Mouse (Mus musculus) adrenal gland, postnatal 10 days (tissue): ENCODE data around the gene Scarb2. TPM values are rescaled to one million over a fixed set of nuclear protein-coding genes. Genes with fewer than 3 reads are reported as not detected.

Experiments
- DNase-seq: peaks from one replicate; pipeline ENCODE4 v3.0.0; 2021; ENCODE audit warnings: mixed read lengths
- total RNA-seq, 2 experiments: library from RNA; stranded (reverse); gene quantifications; 2 replicates each; pipeline ENCODE4 v1.2.3; 2021

Gene Scarb2
- total RNA-seq, 2 experiments from 2014 or later: 79.6 to 80.6 TPM

- peak; percentile 62 for DNase-seq
Observed at GRCm38 (mm10) chr5:92493423-92493822, 13.2 kb downstream of the Scarb2 start.

DNA sequence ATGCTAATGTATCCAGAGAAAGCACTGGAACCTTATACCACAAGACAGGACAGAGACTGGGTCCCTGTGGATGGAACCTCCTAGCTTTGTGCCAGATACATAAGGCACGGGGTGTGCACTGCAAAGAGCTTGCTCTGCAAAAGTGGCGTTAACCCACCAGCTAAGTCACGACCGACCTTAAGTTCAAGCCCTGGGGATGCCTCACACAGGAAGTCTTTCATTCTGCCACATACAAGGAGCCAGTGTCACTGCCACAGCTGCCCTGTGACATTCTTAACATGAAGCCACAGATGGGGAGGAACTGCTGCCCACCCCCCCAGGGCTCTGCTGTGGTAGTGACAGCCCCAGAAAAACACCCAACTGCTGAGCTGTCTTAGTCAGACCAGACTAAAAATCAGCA, 15.9 kb downstream of the Scarb2 start:
- no peak for DNase-seq

- no peak for DNase-seq
Observed at GRCm38 (mm10) chr5:92490304-92490703, 16.3 kb downstream of the Scarb2 start.

GRCm38 (mm10) chr5:92489503-92489902, 17.1 kb downstream of the Scarb2 start:
- peak; percentile 56 for DNase-seq

DNA sequence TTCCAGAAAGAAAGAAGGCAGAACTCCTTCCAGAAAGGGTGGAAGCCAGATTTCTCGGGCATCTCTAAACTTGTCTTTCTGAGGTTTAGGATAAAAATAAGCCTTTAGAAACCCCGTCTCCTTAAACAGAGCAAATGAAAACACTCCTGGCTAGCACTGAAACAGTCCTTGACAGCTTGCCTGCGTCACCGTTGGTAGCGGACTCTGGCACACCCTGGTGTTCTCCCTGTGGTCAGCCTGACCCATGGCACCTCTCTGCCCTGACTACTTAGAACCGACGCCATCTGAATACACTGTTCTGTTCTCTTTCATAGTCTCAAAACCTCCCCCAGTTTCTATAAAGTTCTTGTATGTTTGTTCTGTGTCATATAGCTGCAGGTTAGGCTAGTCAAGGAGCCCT, 17.7 kb downstream of the Scarb2 start:
- DNase-seq: peak; percentile 70

DNA sequence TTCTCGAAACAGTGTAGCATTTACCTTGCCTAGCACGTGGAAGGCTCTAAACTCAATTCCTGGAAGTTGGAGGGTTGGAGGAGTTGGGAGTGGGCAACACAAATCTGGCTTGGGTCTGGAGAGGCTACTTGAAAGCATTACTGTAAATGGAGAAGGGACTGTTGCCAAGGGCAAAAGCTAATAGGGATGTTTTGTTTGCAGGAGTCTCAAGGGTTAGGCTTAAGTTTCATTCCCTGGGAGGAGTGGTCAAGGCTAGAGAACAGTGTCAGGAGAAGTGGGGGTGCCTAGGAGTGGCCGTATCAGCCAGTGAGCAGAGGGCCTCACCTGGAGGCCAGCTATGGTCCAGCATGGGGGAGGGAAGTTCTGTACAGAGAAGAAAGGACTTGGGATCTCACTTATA, 18.2 kb downstream of the Scarb2 start:
- DNase-seq: no peak

DNA sequence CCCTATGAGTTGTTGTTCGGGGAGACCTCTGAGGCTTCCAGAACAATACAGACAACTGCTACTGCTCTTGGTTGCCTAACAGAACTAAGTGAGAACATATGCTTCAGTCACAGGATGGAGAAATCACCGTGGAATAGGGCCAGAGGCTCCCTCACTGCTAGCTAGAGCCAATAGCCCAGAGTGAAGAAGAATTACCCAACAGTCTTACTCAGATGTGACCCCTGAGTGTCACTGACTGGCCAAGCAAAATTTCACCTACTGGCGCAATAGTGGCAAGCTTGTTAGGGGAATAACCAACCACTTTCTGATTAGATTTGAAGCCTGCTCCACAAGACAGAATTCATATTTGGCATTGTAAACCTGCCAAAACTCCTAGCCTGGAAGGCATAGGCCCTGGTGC, 19.9 kb downstream of the Scarb2 start:
- peak; percentile 64 for DNase-seq

DNA sequence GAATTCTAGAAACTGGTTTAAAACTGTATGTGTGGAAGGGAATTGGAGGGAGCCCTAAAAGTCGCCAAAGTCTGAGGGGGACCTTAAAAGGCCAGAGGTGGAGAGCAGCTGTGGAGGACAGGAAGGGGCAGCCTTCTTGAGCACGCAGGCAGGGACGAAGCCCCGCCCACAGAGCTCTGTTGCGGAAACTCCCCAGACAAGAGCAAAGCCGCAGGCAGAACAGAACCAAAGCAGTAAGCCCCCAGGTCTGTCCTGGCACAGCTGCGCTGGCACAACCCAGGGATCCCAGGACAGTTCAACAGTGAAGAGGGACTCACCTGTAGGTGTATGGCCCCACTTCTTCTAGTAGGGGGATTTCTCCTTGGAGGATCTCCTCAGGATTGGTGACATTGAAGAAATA, 21.8 kb downstream of the Scarb2 start:
- DNase-seq: no peak

DNA sequence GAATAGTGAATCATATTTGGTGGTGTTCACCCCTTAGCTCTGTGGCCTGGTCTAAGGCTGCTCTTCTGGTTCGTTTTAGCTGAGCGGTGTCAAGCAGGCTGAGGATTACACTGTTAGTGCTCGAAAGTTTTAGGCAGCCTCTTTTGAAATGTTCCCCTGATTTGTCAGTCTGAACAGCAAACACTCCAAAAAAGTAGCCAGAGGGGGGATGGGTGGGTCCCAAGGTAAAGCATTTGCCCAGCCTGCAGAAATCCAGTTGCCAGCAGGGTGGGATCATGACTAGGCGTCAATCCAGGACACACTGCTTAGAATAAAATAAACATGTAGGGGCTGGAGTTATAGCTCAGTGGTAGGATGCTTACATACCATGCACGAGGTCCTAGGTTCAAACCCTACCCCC, 33.8 kb downstream of the Scarb2 start:
- DNase-seq: no peak

DNA sequence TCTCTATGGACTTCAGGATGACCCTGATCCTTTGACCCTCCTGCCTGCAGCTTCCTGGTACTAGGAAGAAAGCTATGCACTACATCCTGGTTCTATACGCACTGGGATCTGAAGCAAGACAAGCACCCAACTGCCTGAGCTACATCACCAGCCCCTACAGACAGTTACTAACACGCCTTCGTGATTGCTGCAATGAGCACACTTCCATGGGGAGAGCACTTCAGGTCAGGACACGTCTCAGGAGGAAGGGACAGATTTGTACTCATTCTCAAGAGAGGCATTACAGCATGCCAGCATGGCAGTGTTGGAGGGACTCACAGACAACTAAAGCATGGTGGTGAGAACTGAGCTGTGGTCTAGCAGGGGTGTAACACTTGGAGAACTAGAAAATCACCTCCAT, 35.1 kb downstream of the Scarb2 start:
- no peak for DNase-seq

DNA sequence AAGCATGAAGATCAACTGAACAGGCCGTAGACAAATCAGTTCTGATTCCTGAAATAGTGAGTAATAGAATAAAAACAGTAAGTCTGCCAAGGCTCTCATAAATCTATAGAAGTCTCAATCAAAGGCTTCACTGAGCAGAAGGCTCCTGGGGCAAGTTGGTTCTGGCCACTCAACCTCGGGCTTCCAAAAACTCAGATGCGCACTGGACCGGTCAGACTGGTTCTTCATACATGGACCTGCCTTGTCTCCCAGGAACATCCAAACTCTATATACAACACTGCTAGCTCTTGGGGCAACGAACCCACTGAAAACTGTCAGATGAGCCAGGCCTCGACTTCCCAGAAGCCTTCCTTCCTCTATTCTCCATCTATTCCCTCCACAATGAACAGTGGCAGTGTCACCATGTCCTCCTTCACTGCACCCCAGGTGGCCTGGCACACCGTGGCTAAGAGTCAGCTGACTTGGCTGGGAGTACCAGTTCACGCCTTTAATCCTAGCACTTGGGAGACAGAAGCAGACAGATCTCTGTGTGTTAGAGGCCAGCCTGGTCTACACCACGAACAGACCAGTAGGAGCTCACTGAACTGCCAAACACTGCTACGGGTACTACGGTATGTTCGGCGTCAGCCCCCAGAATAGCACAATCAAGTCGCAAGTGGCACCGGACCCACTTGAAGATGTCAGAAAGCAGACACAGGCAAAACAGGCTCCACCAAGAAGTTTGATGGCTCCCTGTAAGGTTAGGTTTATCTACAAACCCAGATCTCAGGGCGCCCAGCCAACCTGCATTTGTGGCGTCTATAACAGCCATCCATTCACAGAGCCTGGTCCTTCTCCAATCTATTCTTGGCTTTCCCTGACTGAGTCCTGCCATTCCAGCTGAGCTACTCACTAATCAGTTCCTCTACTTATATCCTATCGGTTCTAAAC, 37.2 kb downstream of the Scarb2 start:
- DNase-seq: no peak

DNA sequence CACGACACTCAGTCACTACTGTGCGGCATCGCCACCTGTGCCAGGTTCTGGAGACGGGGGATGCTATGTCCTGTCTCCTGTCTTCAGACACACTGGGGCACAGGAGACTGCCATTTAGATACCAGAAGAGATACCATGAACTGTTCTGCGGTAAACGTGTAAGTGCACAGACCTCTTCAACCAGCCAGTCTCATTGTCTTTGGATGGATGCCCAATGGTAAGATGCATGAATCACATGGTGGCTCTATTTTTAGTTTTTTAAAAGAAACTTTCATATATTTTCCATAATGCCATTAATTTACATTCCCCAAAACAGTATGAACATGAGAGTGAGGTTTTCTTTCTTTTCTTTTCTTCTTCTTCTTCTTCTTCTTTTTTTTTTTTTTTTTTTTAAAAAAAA, 38.4 kb downstream of the Scarb2 start:
- no peak for DNase-seq

GRCm38 (mm10) chr5:92467102-92467766, 39.4 kb downstream of the Scarb2 start:
- DNase-seq: no peak

DNA sequence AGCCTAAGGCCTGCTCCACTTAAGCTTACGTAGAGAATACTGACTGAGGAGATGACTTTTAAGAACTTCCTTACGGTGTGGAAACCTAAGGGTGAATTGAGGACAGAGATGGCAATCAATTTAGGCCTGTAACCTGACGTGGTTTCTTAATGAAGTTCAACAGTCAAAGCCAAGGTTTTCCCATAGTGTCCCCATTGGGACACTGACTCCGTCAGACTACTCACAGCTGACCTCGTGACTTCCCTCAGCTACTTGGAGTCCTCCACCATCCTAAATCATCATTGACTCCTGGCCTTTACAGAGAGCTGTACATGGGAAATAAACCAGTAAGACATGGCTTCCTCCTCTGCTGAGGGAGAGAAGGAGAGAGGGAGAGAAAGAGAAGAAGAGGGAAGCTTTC, 41.1 kb downstream of the Scarb2 start:
- peak; percentile 38 for DNase-seq

- peak; percentile 84 for DNase-seq
Observed at GRCm38 (mm10) chr5:92461321-92461720, 45.3 kb downstream of the Scarb2 start.

DNA sequence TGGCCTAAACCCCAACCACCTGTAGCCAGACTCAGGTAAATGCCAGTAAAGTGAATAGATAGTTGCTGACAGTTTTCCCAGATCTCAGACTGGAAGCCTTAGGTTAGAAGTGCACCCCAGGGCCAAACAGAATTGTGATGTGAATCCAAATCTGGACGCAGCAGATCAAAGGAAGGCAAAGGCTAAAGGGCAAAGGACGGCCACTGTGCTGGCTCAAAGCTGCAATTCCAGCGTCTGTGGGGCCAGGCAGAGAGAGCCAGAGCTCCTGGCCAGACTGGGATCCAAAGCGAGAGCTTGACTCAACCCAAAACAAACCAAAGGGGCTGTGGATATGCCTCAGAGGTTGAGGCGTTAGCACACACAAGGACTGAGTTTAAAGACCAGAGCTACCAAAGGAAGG, 47.9 kb downstream of the Scarb2 start:
- DNase-seq: peak; percentile 29

- no peak for DNase-seq
Observed at GRCm38 (mm10) chr5:92457410-92457809, 49.2 kb downstream of the Scarb2 start.

GRCm38 (mm10) chr5:92452876-92453275, 53.8 kb downstream of the Scarb2 start:
- DNase-seq: no peak

GRCm38 (mm10) chr5:92446736-92447135, 59.9 kb downstream of the Scarb2 start:
- DNase-seq: no peak

GRCm38 (mm10) chr5:92445016-92445415, 61.6 kb downstream of the Scarb2 start:
- no peak for DNase-seq

- no peak for DNase-seq
Observed at GRCm38 (mm10) chr5:92442914-92443313, 63.7 kb downstream of the Scarb2 start.

- peak; percentile 73 for DNase-seq
Observed at GRCm38 (mm10) chr5:92441494-92441893, 65.1 kb downstream of the Scarb2 start.

DNA sequence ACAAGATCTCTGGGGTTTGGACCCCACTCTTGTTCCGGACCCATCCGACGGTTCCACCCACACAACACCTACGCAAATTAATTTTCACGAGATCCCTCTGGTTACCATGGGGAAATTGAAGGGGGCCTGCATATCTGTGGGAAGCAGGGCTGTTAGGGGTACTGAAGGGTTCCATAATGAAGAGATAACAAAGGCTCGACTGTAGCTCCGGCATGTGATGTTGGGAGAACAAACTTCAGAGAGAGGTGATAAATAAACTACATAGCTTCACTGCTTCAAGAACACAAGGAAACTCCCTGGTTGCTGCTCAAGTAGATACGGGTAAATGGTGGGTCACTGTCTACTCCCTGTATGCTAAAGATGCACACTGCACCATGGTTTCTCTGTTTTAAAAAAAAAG, 68.1 kb downstream of the Scarb2 start:
- no peak for DNase-seq
